Mouse (Mus musculus): ENCODE results near the gene Gngt1. TPM values are rescaled to one million over a fixed set of nuclear protein-coding genes. Genes with fewer than 3 reads are reported as not detected.

The Gngt1 gene
- polyA plus RNA-seq, 1 experiment, result not detected

DNA sequence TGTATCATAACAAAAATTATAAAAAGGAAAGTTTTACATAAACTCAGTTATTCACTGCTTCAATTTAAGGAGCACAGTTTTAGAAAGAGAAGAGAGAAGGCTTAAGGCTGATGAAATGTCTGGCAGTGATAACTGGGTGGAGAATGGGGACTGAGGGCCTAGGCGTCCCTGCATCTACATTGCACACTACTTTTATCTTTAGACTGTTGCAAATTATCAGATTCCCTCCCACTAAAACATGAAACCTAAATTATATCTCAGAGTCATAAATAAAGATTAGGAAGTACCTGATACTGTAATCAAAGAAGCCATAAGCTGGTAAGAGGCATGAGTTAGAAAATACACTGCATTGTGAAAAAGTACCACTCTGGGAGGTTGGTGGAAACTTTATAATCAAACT is 48.2 kb downstream of the Gngt1 start:
- TF ChIP-seq USF1 (IDR thresholded peaks at IDR 0.05; ENCODE audit: low read depth) (no peak), MYOG (IDR thresholded peaks at IDR 0.05; ENCODE audit: control insufficient read depth, extremely low read depth, insufficient read length) (no peak), MYOD1 (IDR thresholded peaks at IDR 0.05; ENCODE audit: control insufficient read depth, insufficient read length, low read depth) (no peak), CTCF (IDR thresholded peaks at IDR 0.05; ENCODE audit: control insufficient read depth, insufficient read depth, insufficient read length) (no peak), MAX (IDR thresholded peaks at IDR 0.05) (no peak), CEBPB (IDR thresholded peaks at IDR 0.05; ENCODE audit: low read depth) (no peak), FOSL1 (IDR thresholded peaks at IDR 0.05; ENCODE audit: insufficient read depth, low read length, poor library complexity, severe bottlenecking) (no peak)
- H3K36me3 ChIP-seq (ENCODE audit: control insufficient read depth, insufficient read depth), result no peaks in the 10 kb centered on the region

More for the DNA sequence above, 48.2 kb downstream of the Gngt1 start:
- Histone ChIP-seq H3K27me3 (ENCODE audit: control insufficient read depth, insufficient read depth, insufficient read length) (no peaks in the 10 kb centered on the region), H3K4me3 (ENCODE audit: insufficient read depth, poor library complexity, severe bottlenecking) (no peak overlapping the region), H3ac (ENCODE audit: control insufficient read depth, insufficient read length, low read depth) (no peak overlapping the region), H3K79me3 (ENCODE audit: low read depth) (no peaks in the 10 kb centered on the region), H3K79me2 (ENCODE audit: control insufficient read depth, insufficient read depth) (no peaks in the 10 kb centered on the region)

Other genes with a start within 250 kb of the Gngt1 start
- gene Calcr, start 229.1 kb upstream of the Gngt1 start, polyA plus RNA-seq (2012; fragmentation: generic; extraction: Trizol), result not detected
- 0.04 TPM for gene Tfpi2, start 4.9 kb upstream of the Gngt1 start, polyA plus RNA-seq (2012; fragmentation: generic; extraction: Trizol)
- 10.7 TPM for gene Gng11, start 10.1 kb downstream of the Gngt1 start, polyA plus RNA-seq (2012; fragmentation: generic; extraction: Trizol)
- gene Bet1, start 93.2 kb downstream of the Gngt1 start, polyA plus RNA-seq (2012; fragmentation: generic; extraction: Trizol), result 23.7 TPM

All from C2C12 (cell line).